Mouse (Mus musculus) lung, adult 2 months (tissue): ENCODE results near the gene Slc39a9. TPM values are rescaled to one million over a fixed set of nuclear protein-coding genes. Genes with fewer than 3 reads are reported as not detected.
A peak's percentile ranks its signal among the peaks of the same experiment; 100 is the strongest.

ENCODE experiments used
- DNase-seq: peaks from one replicate; pipeline ENCODE4 v3.0.0; 2022
- H3K4me1 ChIP-seq: fragments of 200-500 bp; 2 replicates; pipeline ENCODE4 v1.6.1; 2011; ENCODE audit warnings: low read length; ENCODE audit not compliant: control insufficient read depth, insufficient read depth
- H3K4me3 ChIP-seq: fragments of 200-500 bp; replicated peaks from 2 replicates; pipeline ENCODE3; 2011; ENCODE audit warnings: low read depth, mild to moderate bottlenecking, control low read depth, low read length; ENCODE audit errors: extremely low read depth
- CTCF ChIP-seq: fragments of 200-500 bp; IDR thresholded peaks from 2 replicates; pipeline ENCODE4 v1.5.1; 2011; ENCODE audit warnings: mild to moderate bottlenecking, low read length, control low read depth; ENCODE audit not compliant: insufficient read depth
- POLR2A ChIP-seq: fragments of 200-500 bp; IDR thresholded peaks from 2 replicates; pipeline ENCODE4 v1.6.1; 2011; ENCODE audit warnings: low read depth, mild to moderate bottlenecking, control low read depth, low read length, borderline replicate concordance; ENCODE audit errors: extremely low read depth
- WGBS: fragments of 180-500 bp; shearing (Covaris S2); methylation state at CpG from one replicate; pipeline ENCODE4 v1.1.7; 2018; 5-methylcytosine and 5-hydroxymethylcytosine counted together
- polyA plus RNA-seq: library from polyadenylated mRNA; depleted of rRNA; stranded (reverse); fragments of >200 nt; gene quantifications from 2 replicates; pipeline ENCODE4 v1.2.3, GENCODE M21; 2012

The Slc39a9 gene
- polyA plus RNA-seq, 1 experiment: 63.9 TPM

- DNase-seq: peak; percentile 66
- Histone ChIP-seq H3K4me1 (peaks cover 5% of the 10 kb centered on the region), H3K4me3 (no peak overlapping the region)
- TF ChIP-seq CTCF: no peak
- TF ChIP-seq POLR2A: peak; percentile 16; the same call in 1 of the 2 replicates
- 57% methylated on average over 7 of the region's 7 CpGs for WGBS
Observed at GRCm38 (mm10) chr12:80653951-80654658, 10.4 kb downstream of the Slc39a9 start.

DNA sequence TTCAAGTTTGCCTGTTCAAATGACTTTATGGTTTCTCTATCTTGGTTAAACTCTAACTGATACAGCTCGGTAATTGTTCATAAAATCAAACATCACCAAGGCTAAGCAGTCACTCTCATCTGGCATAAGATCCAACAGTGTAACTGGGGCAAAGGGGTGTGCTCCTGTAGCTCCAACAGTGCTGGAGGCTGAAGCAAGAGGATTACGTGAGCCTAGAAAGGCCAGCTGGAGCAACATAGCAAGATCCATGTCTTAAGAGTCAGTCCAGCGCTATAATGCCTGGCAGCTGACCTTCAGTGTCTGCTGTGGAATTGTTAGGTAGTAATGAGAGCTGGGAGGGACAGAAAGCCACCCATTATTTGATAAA, 11.0 kb downstream of the Slc39a9 start:
- no peak for DNase-seq
- Histone ChIP-seq H3K4me3 (no peak overlapping the region), H3K4me1 (peaks cover 5% of the 10 kb centered on the region)
- WGBS: 60% methylated on average over 3 of the region's 3 CpGs
- TF ChIP-seq POLR2A (no peak), CTCF (no peak)

- Histone ChIP-seq H3K4me1 (peaks cover 2% of the 10 kb centered on the region), H3K4me3 (no peak overlapping the region)
- WGBS: 56% methylated on average over 6 of the region's 6 CpGs
- TF ChIP-seq CTCF (no peak), POLR2A (no peak)
- no peak for DNase-seq
Observed at GRCm38 (mm10) chr12:80658661-80659060, 15.0 kb downstream of the Slc39a9 start.

DNA sequence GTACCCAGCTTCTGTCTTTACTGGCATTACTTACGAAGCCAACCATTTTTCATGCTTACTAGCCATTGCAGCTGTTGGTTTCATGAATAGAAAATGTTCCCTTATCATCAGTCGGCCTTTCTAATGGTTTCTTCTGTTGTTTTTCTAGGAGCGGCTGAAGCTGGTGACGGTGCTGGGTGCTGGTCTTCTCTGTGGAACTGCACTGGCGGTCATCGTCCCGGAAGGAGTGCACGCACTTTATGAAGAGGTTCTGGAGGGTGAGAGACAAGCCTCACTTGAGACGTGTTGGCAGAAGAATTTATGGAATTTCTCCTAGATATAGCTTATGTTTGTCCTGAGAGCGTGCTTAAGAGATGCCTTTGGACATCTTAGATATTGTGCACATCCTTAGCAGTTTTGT, 18.6 kb downstream of the Slc39a9 start:
- H3K4me3 ChIP-seq: no peak overlapping the region
- H3K4me1 ChIP-seq: no peaks in the 10 kb centered on the region; the same call in 1 of the 2 replicates
- DNase-seq: no peak
- WGBS: 67% methylated on average over 10 of the region's 10 CpGs
- no peak for TF ChIP-seq CTCF
- TF ChIP-seq POLR2A: no peak

DNA sequence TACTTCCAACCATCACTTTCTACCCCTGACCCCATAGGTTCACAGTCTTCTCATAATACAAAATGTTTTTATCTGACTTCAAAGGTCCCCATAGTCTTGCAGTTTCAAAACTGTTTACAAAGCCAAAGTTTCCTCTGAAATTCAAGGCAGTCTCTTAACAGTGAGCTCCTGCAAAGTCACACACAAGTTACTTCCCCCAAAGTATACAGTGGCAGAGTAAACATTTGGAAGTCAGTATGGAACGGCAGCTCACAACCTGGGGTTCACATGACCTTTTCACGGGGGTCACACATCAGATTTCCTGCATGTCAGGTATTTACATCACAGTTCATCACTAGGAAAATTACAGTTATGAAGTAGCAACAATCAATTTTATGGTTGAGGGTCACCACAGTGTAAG, 20.3 kb downstream of the Slc39a9 start:
- 32% methylated on average over 2 of the region's 2 CpGs for WGBS
- no peak for TF ChIP-seq POLR2A
- TF ChIP-seq CTCF: no peak
- no peaks in the 10 kb centered on the region for H3K4me1 ChIP-seq
- DNase-seq: no peak
- no peak overlapping the region for H3K4me3 ChIP-seq

DNA sequence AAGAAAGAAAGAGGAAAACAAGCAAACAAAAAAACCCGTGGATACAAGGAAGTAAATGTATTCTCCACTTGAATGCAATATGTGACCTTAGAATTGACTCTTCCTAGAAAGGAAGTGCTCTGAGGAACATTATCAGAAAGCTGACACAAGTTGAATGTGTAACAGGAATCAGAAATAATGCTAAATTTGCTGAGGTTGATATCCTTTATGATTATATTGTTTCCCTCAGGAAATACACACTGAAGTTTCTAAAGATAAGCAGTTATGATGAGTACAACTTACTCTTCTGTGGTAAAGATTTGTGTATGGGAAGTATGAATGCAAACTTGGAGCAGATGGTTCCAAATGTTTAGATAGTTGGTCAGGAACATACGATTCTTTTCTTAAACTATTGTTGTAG, 24.7 kb downstream of the Slc39a9 start:
- WGBS: 45% methylated on average over 2 of the region's 2 CpGs
- TF ChIP-seq CTCF (no peak), POLR2A (no peak)
- no peak for DNase-seq
- no peaks in the 10 kb centered on the region for H3K4me1 ChIP-seq
- H3K4me3 ChIP-seq: no peak overlapping the region

- DNase-seq: peak; percentile 46
- peak; percentile 70 for TF ChIP-seq CTCF
- TF ChIP-seq POLR2A: no peak
- WGBS: 7% methylated on average over 3 of the region's 3 CpGs
- Histone ChIP-seq H3K4me3 (no peak overlapping the region), H3K4me1 (no peaks in the 10 kb centered on the region)
Observed at GRCm38 (mm10) chr12:80673170-80673569, 29.5 kb downstream of the Slc39a9 start.

- 78% methylated on average over 1 of the region's 1 CpGs for WGBS
- TF ChIP-seq CTCF (peak; percentile 56; the same call in 1 of the 2 replicates), POLR2A (no peak)
- no peak for DNase-seq
- Histone ChIP-seq H3K4me3 (no peak overlapping the region), H3K4me1 (no peaks in the 10 kb centered on the region)
Observed at GRCm38 (mm10) chr12:80681340-80681739, 37.7 kb downstream of the Slc39a9 start.

- Histone ChIP-seq H3K4me3 (no peak overlapping the region), H3K4me1 (no peaks in the 10 kb centered on the region; the same call in 1 of the 2 replicates)
- WGBS: 76% methylated on average over 3 of the region's 3 CpGs
- DNase-seq: no peak
- TF ChIP-seq POLR2A (no peak), CTCF (no peak)
Observed at GRCm38 (mm10) chr12:80683554-80683953, 39.9 kb downstream of the Slc39a9 start.

GRCm38 (mm10) chr12:80684316-80684715, 40.6 kb downstream of the Slc39a9 start:
- WGBS: 90% methylated on average over 3 of the region's 3 CpGs
- DNase-seq: no peak
- TF ChIP-seq POLR2A (no peak), CTCF (no peak)
- no peak overlapping the region for H3K4me3 ChIP-seq
- no peaks in the 10 kb centered on the region; the same call in 1 of the 2 replicates for H3K4me1 ChIP-seq
